Mouse (Mus musculus) kidney, adult 18-20 months (tissue): ENCODE results near the gene Irf8.
A peak's percentile ranks its signal among the peaks of the same experiment; 100 is the strongest.

ENCODE experiments used
- DNase-seq: peaks from one replicate; pipeline ENCODE4 v3.0.0; 2021

Irf8 gene

DNA sequence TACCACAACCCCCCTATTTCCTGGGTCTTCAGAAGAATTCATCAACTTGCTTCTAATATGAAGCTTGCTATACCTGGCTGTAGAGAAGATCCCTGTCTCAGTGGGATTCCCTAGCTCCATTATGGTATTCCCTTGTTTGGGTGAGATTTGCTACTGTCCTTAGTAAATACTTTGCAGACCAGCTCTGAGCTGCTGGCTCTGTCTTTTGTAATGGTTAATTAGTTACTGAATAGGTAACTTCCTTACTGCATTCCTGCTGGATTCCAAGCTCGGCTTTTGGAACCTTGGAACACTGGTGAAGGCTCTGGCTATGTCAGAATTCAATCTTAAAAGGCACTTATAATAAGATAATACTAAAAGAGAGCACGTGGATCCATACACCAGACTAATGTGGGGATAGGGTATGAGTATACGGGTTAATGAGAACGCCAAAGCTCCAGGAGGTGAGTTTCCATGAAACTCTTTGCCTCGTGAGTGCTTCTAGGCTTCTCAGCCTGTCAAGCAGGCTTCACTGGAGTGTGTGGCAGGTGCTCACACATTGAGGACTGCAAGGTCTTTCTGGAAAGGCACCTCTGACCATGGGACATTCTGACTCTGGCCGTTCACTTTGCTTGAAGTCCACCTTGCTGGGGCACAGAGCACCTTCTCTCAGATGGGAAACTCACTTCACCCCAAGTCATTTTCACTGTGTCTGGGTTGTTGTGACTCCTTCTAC, 67.7 kb downstream of the Irf8 start:
- peak; percentile 63 for DNase-seq

GRCm38 (mm10) chr8:120804741-120805140, 68.6 kb downstream of the Irf8 start:
- no peak for DNase-seq
